Mouse (Mus musculus) right cerebral cortex, postnatal 14 days (tissue): ENCODE results near the gene Ghr.

Experiments used
- DNase-seq: peaks from one replicate; pipeline ENCODE4 v3.0.0; 2022

The Ghr gene

DNA sequence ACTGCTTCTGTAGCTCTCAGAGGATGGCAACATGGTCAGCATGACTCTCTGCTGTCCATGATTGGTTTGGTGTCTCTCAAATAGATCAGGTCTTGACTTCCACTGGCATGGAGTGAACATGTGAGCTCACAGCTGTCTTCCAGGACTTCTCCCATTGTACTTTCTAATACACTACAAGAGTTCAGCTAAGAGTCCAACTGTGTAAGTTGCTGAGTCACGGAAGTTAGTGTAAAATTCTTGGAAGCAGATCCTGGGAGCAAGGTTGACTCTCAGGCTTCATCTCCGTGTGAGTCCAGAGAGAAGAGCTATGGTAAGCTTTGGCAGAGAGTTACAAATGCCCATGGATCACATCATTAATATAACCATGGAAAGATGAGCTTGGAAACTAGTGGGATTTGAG, 229.6 kb downstream of the Ghr start:
- no peak for DNase-seq

DNA sequence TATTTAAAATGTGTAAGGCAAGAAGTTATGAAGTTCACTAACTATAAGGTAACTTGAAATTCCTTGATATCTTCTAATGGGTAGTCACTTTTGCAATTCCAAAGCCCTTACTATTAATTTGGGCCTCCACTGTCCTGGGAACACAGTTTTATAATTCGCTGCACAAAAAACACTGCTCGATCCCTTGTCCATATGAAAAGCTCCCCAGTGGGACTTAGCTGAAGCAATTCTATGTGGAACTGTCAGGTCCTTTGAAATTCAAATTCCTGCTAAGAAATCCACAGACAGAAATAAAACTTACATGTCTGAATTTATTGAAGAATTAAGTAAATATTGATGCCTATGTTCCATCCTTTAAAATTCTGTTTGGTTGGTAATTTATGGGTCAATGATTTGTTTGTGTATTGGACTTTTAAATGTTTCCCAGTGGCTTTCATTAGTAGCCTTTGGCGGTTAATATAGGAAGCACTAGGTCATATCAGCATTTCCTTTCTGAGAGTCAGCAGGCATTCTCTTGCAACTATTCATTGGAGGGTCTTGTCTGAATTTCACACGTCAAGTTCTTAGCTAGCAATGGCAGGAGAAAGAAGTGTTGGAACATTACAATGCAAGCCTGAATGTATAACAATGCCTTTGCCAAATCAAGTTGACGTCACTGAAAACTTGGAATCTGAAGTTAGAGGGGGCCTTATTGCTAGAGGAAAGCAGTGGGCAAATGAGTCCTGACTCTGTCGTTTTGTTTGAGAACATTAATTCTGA, 233.8 kb downstream of the Ghr start:
- no peak for DNase-seq

DNA sequence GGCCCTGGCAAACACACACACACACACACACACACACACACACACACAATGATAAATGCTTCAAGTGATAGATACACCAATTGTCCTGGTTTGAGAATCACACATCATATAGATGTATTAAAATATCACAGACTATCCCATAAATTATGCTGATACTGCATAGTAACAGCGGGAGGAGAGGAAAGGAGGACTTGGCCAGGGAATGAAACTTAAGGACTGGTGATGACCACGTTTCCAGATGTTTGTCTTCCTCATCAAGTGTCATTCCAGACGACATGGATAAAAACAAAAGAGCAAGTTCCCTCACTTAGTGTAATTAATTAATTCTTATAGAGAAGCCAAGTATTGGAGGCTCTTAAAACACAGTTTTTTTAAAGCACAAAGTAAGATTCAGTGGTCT, 236.6 kb downstream of the Ghr start:
- no peak for DNase-seq

DNA sequence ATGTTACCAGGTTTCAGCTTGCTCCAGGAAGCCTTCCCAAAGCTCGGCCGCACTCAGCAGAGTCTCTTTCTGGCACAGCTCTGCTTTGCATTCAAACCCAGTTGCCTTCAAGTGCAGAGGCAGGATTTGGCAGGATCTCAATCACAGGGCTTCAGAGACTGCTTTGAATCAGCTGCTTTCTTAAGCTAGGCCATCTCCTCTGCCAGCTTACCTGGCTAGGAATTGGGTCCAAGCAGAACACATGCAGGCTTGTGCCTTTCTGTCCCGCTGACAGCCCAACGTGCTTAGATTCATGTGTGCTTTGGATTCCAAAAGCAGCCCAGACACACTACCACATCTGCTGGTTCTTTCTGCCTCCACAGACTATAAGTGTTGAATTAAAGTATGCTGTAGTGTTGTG, 238.7 kb downstream of the Ghr start:
- peak; percentile 49 for DNase-seq

DNA sequence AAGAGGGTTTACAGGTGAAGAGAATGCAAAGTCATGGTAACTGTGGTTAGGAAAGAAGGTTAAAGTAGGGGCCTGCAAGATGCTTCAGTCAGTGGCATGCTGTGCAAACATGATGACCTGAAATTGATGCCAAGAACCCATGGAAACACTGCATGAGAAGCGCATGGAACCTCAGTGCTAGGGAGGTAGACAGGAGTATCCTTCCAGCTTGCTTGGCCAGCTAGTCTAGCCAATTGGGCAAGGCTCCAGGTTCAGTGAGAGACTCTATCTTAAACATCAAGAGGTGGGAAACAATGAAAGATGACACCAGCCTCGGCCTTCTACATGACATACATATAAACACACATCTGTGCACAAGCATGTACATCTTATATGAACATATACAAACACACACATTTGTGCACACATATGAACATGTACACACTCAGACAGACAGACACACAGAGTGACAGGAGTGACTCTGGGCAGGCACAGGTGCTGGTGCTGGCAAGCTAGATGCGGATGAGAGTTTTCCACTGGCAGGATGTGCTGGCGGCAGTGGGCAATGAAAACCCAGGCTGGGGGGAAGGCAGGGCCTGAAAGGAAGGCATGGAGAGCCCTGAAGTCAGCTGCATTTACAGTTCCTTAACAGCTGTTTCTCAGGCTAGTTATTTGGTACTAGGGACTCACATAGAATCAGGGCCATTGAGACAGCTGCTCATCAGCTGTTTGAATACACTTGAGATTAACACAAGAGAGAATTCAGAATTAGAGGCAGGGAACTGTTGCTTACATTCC, 241.3 kb downstream of the Ghr start:
- no peak for DNase-seq

DNA sequence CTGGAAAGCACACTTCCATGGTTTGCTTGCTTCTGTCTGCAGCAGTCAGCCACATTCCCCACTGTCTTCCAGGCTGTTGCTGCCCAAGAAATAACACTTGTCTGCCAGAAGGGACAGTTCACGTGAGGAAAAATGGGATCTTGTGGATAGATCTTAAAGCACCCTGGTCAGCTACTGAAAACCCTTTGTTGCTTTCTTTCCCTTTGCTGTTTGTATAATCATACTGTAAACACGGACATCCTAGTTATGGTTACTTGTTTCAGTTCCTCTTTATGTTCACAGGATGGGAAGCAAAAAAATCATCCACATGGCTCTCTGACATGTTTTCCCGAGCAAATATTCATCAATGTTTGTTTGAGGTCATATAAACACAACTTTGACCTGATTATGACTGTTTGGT, 243.4 kb downstream of the Ghr start:
- no peak for DNase-seq

DNA sequence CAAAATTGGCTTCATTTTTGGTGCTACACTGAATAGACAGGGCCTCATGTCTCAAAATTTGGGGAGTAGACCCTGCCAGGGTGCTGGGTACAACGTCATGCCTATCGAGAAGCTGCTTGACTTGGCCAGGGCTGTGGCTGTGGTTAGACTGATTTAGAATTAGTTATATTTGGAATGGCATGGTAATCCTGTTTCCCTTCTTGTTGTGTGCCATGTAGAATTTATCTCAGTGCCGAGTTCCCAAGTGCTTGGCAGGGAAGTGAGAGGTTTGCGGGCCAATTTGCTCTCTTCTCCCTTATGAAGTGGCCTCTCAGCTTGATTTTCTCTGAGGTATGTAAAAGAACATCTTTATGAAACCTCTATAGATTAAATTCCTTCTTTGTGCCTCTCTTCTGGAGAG, 250.8 kb downstream of the Ghr start:
- DNase-seq = no peak

DNA sequence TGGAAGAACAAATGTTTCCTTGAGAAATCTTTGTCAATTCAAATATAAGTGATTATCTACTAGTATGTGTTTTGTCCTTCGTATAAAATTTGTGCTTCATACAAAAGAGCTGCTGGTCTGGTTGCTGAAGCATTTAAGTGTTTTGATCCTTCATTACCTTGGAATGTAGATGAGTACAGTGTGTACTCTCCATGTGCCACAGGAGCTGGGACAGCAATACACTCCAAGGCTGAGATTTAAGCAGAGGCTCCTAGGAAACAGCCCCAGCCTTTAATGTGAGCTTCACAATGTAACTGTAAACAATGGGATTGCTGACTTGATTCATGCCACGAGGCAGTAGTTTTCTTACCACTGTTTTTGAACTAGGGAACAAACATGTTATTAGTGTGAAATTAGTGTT, 251.5 kb downstream of the Ghr start:
- DNase-seq = no peak

DNA sequence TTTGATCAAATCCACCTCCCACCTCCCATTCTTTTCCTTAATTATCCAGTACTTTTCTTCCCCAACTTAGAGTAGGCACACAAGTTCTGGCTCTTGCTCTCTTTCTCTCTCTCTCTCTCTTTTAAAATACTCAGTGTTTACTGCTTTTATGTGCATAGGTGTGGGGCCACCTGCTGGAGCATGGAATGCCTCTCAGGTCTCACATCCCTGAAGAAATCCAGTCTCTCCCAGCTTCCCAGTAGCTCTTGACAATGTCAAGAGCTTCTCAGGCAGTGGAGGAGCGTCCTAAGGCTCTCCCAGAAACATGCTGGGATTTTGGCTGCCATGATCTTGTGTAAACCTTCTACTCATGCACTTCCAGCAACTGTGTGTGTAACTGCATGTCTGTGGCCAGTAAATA, 253.0 kb downstream of the Ghr start:
- DNase-seq = no peak

DNA sequence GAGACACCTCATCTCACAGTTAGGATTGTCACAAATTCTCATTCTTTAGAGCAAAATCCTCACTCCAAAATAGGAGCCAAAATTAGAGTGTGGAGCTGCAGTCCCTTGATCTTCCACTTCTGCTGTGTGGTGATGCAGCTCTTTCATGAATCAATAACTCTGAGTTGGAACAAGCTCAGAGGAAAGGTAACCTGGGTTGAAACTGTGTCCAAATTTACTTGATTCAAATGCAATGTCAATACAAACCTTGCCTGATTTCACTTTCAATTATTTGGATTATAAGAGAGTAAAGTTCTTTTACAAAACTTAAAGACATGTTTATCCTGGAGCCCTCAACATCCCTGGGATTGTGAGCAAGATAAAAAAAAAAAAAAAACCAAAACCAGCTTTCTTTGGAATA, 260.3 kb downstream of the Ghr start:
- no peak for DNase-seq

DNA sequence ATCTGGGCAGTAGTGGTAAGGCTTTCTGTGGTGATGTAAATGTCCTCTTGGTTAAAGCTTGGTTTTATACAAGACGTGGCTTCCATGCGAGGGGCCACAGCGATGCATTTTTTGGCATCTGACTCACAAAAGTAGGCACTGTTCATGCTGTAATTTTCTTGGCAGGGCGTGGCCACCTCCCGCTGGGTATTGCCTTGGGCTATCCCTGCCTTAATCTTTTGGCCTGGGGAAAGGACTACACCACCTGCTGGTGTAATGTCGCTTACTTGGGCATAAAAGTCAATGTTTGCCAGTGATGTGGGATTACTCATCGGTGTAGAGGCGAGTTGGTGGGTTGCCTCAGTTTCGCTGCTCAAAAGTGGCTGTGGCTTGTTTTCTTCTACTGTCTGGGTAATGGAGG, 263.4 kb downstream of the Ghr start:
- no peak for DNase-seq

DNA sequence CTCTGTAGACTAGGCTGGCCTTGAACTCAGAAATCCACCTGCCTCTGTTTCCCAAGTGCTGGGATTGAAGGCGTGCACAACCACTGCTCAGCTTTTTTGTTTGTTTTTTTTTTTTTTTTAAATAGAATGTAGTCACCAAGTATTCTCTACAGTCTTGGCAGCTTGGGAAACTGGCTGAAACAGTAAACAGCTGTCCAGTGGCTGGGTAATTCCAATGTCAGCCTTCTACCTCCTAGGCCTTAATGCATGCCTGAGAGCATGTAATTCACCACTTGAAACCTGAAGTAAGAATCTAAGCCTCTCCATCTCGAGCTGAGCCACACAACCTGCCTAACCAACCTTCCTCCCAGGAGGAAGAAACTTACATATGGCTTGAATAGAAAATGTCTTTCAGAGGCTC, 266.7 kb downstream of the Ghr start:
- DNase-seq = no peak

DNA sequence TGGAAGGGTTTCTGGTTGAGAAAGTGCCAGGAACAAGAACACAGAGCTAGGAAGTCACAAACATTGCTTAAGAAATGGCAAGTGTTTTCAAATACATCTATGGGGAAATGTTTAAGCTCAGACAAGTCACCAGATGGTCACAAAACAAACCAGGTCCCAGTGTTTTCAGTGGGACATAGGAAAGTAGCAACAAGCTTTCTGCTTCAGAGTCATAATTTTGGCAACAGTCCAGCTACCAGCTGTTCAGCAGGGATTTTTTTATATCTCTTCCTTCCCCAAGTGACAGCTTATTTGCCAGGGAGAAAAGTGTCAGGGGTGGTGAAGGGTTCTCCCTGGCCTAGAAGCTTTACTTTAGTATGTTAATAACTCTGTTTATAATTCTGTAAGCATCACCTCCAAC, 270.4 kb downstream of the Ghr start:
- no peak for DNase-seq

DNA sequence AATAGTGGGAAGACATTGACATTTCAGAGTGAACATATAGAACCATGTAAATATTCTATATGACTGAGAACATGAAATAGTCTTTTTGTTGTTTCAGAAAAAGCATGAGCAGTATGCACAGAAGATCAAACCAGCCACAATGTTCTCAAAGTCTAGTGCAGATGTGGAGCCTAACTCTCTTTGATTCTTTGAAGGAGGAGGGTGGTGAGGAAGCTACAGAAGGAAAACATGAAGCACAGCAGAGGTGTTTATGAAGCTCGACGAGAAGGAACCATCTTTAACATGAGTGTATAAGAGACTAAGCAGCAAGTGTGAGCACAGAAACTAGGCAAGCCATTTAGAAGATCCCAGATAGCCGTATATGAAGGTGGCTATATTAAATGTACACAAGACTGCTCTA, 273.4 kb downstream of the Ghr start:
- DNase-seq = no peak

DNA sequence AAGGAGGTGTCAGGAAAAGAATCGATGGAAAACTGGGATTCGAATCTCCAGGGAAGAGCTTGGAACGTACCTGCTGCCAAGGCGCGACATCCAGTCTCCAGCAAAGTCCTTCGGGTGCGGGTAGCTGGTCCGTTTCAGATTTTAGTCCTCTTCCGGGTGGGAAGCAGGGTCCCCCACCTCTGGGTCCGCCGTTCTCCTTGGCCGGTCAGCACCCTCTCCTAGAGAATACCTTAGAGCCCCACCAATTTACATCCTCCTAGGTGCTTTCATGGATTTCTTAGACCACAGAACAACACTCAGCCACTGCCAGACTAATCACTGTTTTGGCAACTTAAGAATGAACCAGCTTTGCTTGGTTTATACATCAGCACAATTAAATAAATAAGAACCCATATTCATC, 279.9 kb downstream of the Ghr start, which contains the start of gene Ccdc152:
TSS of gene Ccdc152 (minus strand) at position 101 of the 400 bp plus-strand sequence.
- no peak for DNase-seq

DNA sequence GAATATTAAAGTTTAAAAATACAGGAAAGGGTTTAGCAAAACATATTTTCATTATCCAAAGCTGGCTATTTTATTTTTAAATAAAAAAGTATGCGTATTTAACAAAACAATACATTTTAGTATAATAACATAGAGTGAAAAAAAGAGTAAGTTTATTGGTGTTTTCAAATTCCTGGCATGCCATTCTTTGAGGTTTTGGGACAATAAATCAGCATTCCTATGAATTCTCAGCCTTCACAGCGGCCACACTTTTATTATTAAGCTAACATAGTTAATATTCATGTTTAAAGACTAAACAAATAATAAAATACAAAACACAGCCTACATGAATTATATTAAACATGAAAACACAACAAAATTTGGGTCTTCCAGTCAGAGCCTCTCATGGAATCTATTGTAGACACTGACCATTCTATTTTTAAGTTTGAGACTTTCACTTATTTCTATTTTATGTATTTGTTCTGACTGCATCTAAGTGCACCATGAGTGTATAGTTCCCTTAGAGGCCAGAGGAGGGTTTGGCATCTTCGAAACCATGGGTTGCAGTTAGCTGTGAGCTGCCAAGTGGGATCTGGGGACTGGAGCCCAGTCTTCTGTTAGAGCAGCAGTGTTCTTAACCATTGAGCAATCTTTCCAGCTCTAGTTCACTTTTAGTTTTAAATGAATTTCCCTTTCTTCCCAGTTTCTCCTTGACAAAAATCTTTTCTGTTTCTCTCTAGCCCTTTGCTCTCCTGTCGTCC, 282.8 kb downstream of the Ghr start:
- no peak for DNase-seq

DNA sequence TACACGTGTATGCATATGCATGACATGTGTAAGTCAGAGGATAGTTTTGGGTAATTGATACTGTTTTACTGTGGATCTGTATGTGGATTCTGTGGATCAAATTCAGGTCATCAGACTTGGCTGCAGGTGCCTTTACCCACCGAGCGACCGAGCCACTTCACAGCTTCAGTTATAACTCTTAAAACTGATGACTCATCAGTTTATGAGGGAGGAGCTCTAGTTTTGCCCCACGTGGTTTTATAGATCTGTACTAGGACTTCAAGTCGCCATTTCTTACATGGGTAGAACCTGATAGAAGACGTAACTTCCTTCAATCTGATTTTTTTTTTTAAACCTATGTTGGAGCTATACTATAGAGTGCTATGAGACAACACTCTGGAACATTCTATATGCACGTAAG, 285.7 kb downstream of the Ghr start:
- DNase-seq = no peak

DNA sequence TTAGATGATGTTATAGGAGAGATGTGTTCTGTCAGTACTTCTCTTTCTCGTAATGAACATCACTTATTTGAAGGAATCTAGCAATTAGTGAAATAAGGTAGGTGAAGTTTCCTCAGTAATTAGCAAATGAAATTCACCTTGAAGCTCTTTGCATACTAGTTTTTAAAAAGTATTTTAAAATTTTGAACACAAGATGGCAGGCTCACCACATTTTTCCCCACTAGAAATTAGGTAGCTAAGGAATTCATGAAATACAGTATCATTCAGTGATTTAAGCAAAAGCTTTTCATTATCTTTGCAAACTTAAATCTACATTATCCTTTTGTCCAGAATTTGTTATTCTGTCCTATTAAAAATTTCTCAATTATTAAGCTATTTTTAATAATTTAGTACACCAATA, 287.3 kb downstream of the Ghr start:
- DNase-seq = no peak

DNA sequence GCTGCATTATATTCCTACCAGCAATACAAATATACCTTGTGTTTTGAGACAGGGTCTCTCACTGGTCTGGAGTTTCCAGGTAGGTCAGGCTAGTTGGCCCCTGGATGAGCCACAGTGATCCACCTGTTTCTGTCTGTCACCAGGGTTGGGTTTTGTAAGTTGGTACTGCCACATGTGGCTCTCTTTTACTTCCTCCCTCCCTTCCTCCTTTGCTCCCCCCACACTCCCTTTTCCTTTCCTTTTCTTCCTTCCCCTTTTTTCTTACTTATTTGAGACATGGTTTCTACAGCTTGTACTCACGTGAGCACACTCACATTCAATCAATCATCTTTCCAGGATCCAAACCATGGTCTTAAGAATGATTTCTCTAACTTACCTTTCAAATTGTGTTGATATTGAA, 289.8 kb downstream of the Ghr start:
- no peak for DNase-seq

DNA sequence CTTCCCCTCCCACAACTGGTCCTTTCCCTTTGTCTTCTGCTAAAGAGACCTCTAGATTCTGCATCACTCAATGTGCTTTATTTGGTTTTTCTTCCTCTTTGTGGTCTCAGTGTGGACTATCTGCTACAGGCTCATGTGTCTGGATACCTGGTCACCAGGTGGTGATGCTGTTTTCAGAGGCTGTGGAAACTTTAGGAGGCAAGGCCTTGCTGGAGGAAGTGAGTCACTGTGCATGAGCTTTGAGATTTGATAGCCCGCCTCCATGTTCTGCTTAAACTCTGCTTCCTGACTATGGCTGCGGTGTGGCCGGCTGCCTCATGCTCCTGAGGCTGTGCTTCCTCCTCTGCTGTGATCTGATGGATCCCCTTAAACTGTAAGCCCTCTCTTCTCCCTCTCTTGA, 292.9 kb downstream of the Ghr start:
- no peak for DNase-seq

DNA sequence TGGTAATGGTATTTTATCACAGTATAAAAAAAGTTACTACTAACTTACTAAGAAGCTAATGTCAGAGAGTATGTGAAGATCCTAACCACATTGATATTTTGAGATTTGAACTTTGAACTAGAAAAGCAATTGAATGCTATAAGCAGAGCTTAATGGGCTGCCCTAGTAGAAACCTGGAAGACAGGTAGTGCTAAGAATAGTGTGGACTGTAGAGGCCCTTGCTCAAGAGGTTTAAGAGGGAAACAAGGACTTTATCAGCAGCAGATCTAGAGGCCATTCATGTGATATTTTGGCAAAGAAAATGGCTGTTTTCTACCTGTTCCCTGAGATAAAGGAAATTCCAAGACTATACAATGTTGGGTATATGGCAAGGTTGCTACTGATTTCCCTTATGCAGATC, 297.3 kb downstream of the Ghr start:
- DNase-seq = no peak

DNA sequence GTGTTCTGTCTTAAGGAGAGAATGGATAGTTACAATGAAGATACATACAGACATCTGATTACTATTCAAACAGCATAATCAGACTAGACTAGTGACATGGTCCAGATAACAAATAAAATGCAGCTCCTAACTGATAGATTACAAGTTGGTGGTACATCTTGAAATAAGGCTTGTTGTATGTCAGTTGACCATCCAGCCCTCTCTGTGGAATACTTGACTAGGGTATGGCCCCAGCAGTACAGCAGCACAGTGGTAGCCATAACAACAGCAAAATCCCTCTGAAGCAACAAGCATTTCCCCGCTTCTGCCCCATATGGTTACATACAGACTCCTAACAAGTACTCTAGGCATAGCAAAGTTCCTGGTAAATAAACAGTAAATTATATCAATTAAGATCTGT, 301.6 kb downstream of the Ghr start:
- no peak for DNase-seq

DNA sequence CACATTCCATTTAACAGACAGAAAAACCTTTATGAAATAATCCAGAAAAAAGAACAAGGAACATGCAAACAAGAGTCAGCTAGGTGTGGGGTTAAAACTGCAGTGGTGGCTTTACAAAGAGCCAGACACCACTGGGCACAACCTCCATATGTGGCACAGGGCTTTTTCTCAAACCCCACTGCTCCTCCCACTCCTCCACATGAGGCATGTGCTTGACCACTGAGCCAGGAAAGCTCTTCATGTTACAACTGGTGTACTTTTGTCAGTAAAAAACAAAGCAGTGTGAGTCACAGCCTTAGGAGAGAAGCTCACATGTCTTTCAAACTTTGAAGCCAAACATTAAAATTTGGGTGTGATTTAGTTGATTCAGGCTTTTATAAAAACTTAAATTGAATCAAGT, 302.1 kb downstream of the Ghr start:
- no peak for DNase-seq

DNA sequence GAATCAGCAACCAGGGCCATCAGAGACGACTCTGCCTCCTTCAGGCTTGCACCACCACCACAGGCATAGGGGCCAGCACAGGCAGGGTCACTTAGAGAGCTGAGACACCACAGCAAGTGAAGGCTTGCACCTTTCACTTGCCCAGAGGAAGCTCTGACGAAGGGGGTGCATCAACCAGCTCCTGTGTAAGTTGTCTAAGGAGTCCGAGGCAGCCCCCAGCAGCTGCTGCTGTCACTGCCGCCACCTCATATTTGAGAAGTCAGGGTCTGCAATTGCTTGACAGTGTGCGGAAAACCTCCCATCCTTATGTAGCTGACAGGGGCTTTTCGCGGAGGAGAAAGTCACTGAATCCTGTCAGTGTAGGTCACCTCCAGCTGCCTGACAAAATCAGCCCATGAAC, 304.1 kb downstream of the Ghr start:
- no peak for DNase-seq
